In the genomic region with DNA sequence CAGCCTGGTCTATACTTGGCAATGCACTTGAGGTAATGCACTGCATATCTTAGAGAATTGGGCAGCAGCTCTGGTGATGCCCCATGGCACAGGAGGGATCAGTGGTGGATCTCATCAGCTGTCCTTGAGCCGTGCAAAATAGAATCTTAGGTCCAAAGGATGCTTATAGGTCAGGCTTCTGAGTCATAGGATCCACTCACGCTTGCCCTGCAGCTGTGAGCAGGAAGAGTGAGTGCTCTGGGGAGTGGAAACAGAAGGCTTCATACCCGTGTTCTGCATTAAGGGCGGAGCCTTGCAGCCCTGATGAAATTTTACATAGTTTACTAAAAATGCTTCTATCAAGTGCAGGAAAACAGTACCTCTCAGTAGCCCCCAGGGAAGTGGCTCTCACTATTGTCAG, we compare ENCODE assay signal across 17 mouse cellular contexts. TPM values are rescaled to one million over a fixed set of nuclear protein-coding genes. Genes with fewer than 3 reads are reported as not detected.
"Had no signal": no experiment of that assay in that cellular context is flagged by ENCODE, and none has a peak within 500 bp of the region (broad histone marks: within the 10 kb centered on the region; RNA-seq: fewer than 3 reads in every experiment).

No protein-coding gene starts in this region.

- ATAC-seq: liver, postnatal 0 days had no signal

- H3K9me3 ChIP-seq: limb, embryonic 12.5 days; liver, embryonic 13.5 days; lung, embryonic 15.5 days; midbrain, embryonic 10.5 days had no signal

- H3K4me3 ChIP-seq: limb, embryonic 12.5 days; liver, embryonic 13.5 days; lung, embryonic 15.5 days; midbrain, embryonic 10.5 days had no signal

- H3K9ac ChIP-seq: limb, embryonic 12.5 days; liver, embryonic 13.5 days; liver, postnatal 0 days; lung, embryonic 15.5 days had no signal

- H3K27ac ChIP-seq: limb, embryonic 12.5 days; liver, embryonic 13.5 days; lung, embryonic 15.5 days; midbrain, embryonic 10.5 days had no signal

- H3K27me3 ChIP-seq: limb, embryonic 12.5 days; liver, embryonic 13.5 days; lung, embryonic 15.5 days had no signal

- DNase-seq: kidney, adult 18-20 months; kidney, postnatal 10 days; kidney, postnatal 4 days; liver; liver, embryonic 13.5 days; liver, postnatal 0 days; lung, postnatal 36 days; midbrain, embryonic 14.5 days; right cerebral cortex, adult 18-20 months; right cerebral cortex, postnatal 4 days; spleen, adult 18-20 months; thymus, adult 18-20 months; thymus, postnatal 14 days had no signal

- H3K4me1 ChIP-seq: limb, embryonic 12.5 days; liver, embryonic 13.5 days; lung, embryonic 15.5 days had no signal

- H3K4me2 ChIP-seq: limb, embryonic 12.5 days; liver, embryonic 13.5 days; lung, embryonic 15.5 days had no signal

- H3K36me3 ChIP-seq: limb, embryonic 12.5 days; liver, embryonic 13.5 days; lung, embryonic 15.5 days; midbrain, embryonic 10.5 days had no signal

RNA-seq across cellular contexts. Expression of gene Gnao1, which starts 45.5 kb away (rescaled TPM):
- total RNA-seq: megakaryocyte progenitor cell, adult 5-6 weeks had no signal
